Mouse (Mus musculus) ES-E14 (cell line): Measurements from ENCODE around the gene Rnf111. TPM values are rescaled to one million over a fixed set of nuclear protein-coding genes. Genes with fewer than 3 reads are reported as not detected.
A peak's percentile ranks its signal among the peaks of the same experiment; 100 is the strongest.

ENCODE experiments used
- DNase-seq: peaks from one replicate; pipeline ENCODE4 v3.0.0-alpha.2; 2013; ENCODE audit warnings: low read depth, low spot score
- H3K27ac ChIP-seq: 2 replicates; pipeline ENCODE4 v1.5.1; 2012; ENCODE audit warnings: low read depth, mild to moderate bottlenecking, low read length, moderate library complexity, mixed read lengths; ENCODE audit not compliant: poor library complexity, insufficient read depth, severe bottlenecking
- H3K36me3 ChIP-seq: 2 replicates; pipeline ENCODE4 v1.6.1; 2012; ENCODE audit warnings: mild to moderate bottlenecking, low read length, moderate library complexity, mixed read lengths; ENCODE audit not compliant: control insufficient read depth, poor library complexity, insufficient read depth, severe bottlenecking
- H3K4me1 ChIP-seq, 2 experiments: fragments of 150-350 bp in 1 of 2; sonication (generic) in 1 of 2; 2 replicates each; pipeline ENCODE4 v1.6.1; 2012; ENCODE audit warnings: low read length in 2 of 2, mild to moderate bottlenecking in 1 of 2, mixed read lengths in 1 of 2; ENCODE audit not compliant: control insufficient read depth in 2 of 2, insufficient read depth in 2 of 2, poor library complexity in 1 of 2
- H3K4me3 ChIP-seq, 2 experiments: fragments of 150-350 bp in 1 of 2; sonication (generic) in 1 of 2; 2 replicates each; pipeline ENCODE4 v1.5.1; 2012; ENCODE audit warnings: low read length in 2 of 2, low read depth in 1 of 2, mild to moderate bottlenecking in 1 of 2, mixed read lengths in 1 of 2; ENCODE audit not compliant: insufficient read depth in 1 of 2, poor library complexity in 1 of 2, severe bottlenecking in 1 of 2
- H3K9ac ChIP-seq: 2 replicates; pipeline ENCODE4 v1.6.1; 2012; ENCODE audit warnings: low read depth, mild to moderate bottlenecking, low read length, mixed read lengths; ENCODE audit not compliant: poor library complexity, insufficient read depth, severe bottlenecking
- H3K9me3 ChIP-seq: fragments of 150-350 bp; sonication (generic); 2 replicates; pipeline ENCODE4 v1.6.1; 2012; ENCODE audit warnings: low read depth, mild to moderate bottlenecking, low read length; ENCODE audit not compliant: control insufficient read depth, insufficient read depth
- CHD2 ChIP-seq: IDR thresholded peaks from 2 replicates; pipeline ENCODE4 v1.6.1; 2014; ENCODE audit warnings: mild to moderate bottlenecking, low read depth, low read length, inconsistent platforms
- HCFC1 ChIP-seq: IDR thresholded peaks from 2 replicates; pipeline ENCODE4 v1.6.1; 2012; ENCODE audit warnings: low read length, inconsistent platforms, borderline replicate concordance; ENCODE audit not compliant: insufficient read depth
- MAFK ChIP-seq: IDR thresholded peaks from 2 replicates; pipeline ENCODE4 v1.6.1; 2014; ENCODE audit warnings: mild to moderate bottlenecking, low read depth, low read length, inconsistent platforms; ENCODE audit not compliant: insufficient read depth
- ZC3H11A ChIP-seq: IDR thresholded peaks from 2 replicates; pipeline ENCODE4 v1.6.1; 2012; ENCODE audit warnings: low read depth, mild to moderate bottlenecking, inconsistent platforms, low read length, borderline replicate concordance
- ZNF384 ChIP-seq: IDR thresholded peaks from 2 replicates; pipeline ENCODE4 v1.6.1; 2012; ENCODE audit warnings: low read depth, low read length, inconsistent platforms
- in situ Hi-C, 2 experiments: fragments of 600-800 bp; cut with MboI; formaldehyde crosslinking; loops; one replicate each; pipeline ENCODE4 v1.15.1; 2025; ENCODE audit warnings: low sequenced_read_pairs in 2 of 2, inconsistent platforms in 1 of 2; ENCODE audit not compliant: unreplicated experiment in 2 of 2
- total RNA-seq: library from RNA; depleted of rRNA; stranded (reverse); fragments of 300-350 nt; gene quantifications from 2 replicates; pipeline ENCODE4 v1.2.3, GENCODE M21; 2012

Gene Rnf111
- total RNA-seq, 1 experiment: 24.3 TPM

DNA sequence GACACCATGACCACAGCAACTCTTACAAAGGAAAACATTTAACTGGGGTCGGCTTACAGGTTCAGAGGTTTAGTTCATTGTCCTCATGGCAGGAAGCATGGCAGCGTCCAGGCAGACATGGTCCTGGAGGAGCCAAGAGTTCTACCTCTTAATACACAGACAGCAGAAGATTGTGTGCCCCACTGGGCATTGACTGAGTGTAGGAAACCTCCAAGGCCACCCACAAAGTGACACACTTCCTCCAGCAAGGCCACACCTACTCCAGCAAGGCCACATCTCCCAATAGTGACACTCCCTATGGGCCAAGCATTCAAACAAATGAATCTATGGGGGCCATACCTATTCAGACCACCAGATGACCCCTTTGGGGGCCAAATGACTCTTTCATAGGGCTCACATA lies 107.4 kb downstream of the Rnf111 start:
- no peak overlapping the region for H3K27ac ChIP-seq
- no peak overlapping the region for H3K9ac ChIP-seq
- TF ChIP-seq ZNF384: no peak
- no peak for TF ChIP-seq MAFK
- TF ChIP-seq ZC3H11A: no peak
- no peak for TF ChIP-seq CHD2
- TF ChIP-seq HCFC1: no peak
- in situ Hi-C loops: no loop called here
- DNase-seq: no peak
- H3K4me1 ChIP-seq: peaks cover 0 to 2% of the 10 kb centered on the region in 2 experiments; a peak in 1 of 4 replicates
- no peaks in the 10 kb centered on the region for H3K9me3 ChIP-seq
- no peaks in the 10 kb centered on the region for H3K36me3 ChIP-seq
- H3K4me3 ChIP-seq: no peak overlapping the region

GRCm38 (mm10) chr9:70395617-70396016 lies 107.9 kb downstream of the Rnf111 start:
- H3K4me3 ChIP-seq: no peak overlapping the region
- in situ Hi-C loops: no loop called here
- peaks cover 0 to 2% of the 10 kb centered on the region in 2 experiments; a peak in 1 of 4 replicates for H3K4me1 ChIP-seq
- H3K27ac ChIP-seq: no peak overlapping the region
- no peak overlapping the region for H3K9ac ChIP-seq
- no peak for TF ChIP-seq ZC3H11A
- no peak for TF ChIP-seq MAFK
- no peak for TF ChIP-seq HCFC1
- no peak for TF ChIP-seq ZNF384
- TF ChIP-seq CHD2: no peak
- no peaks in the 10 kb centered on the region for H3K36me3 ChIP-seq
- H3K9me3 ChIP-seq: no peaks in the 10 kb centered on the region
- DNase-seq: no peak

- no peak for TF ChIP-seq MAFK
- peak; percentile 42; the same call in 1 of the 2 replicates for TF ChIP-seq ZC3H11A
- TF ChIP-seq ZNF384: no peak
- no peak for TF ChIP-seq CHD2
- Histone ChIP-seq H3K36me3 (no peaks in the 10 kb centered on the region), H3K9me3 (no peaks in the 10 kb centered on the region), H3K4me1 (peaks cover 0 to 2% of the 10 kb centered on the region in 2 experiments; a peak in 1 of 4 replicates), H3K27ac (no peak overlapping the region), H3K9ac (no peak overlapping the region), H3K4me3 (no peak overlapping the region)
- peak; percentile 19 for DNase-seq
- in situ Hi-C loops: no loop called here
Measured at GRCm38 (mm10) chr9:70392563-70392907, 111.0 kb downstream of the Rnf111 start.

- peaks cover 0 to 2% of the 10 kb centered on the region in 2 experiments; a peak in 1 of 4 replicates for H3K4me1 ChIP-seq
- no peak for DNase-seq
- no peak overlapping the region for H3K9ac ChIP-seq
- no peak overlapping the region for H3K27ac ChIP-seq
- in situ Hi-C loops: no loop called here
- no peaks in the 10 kb centered on the region for H3K36me3 ChIP-seq
- H3K4me3 ChIP-seq: no peak overlapping the region
- H3K9me3 ChIP-seq: no peaks in the 10 kb centered on the region
- TF ChIP-seq HCFC1 (no peak), MAFK (peak; percentile 61; the same call in 1 of the 2 replicates)
Measured at GRCm38 (mm10) chr9:70391660-70392562, 111.6 kb downstream of the Rnf111 start.

GRCm38 (mm10) chr9:70391042-70391441 lies 112.5 kb downstream of the Rnf111 start:
- Histone ChIP-seq H3K36me3 (no peaks in the 10 kb centered on the region), H3K9me3 (no peaks in the 10 kb centered on the region), H3K4me1 (peaks cover 0 to 2% of the 10 kb centered on the region in 2 experiments; a peak in 1 of 4 replicates), H3K4me3 (no peak overlapping the region), H3K27ac (no peak overlapping the region), H3K9ac (no peak overlapping the region)
- no peak for TF ChIP-seq MAFK
- TF ChIP-seq ZC3H11A: no peak
- TF ChIP-seq CHD2: no peak
- no peak for TF ChIP-seq ZNF384
- TF ChIP-seq HCFC1: no peak
- in situ Hi-C loops: no loop called here
- DNase-seq: no peak
